Mouse (Mus musculus) spleen, adult 2 months (tissue): ENCODE results near the gene Cacna2d2. TPM values are rescaled to one million over a fixed set of nuclear protein-coding genes. Genes with fewer than 3 reads are reported as not detected.

ENCODE experiments used
- DNase-seq, 2 experiments: peaks; one replicate each; pipeline versions ENCODE4 v3.0.0 to v3.0.0-alpha.2; 2012 to 2021; ENCODE audit warnings: low spot score in 2 of 2, low read depth in 1 of 2
- H3K27ac ChIP-seq: fragments of 200-500 bp; 2 replicates; pipeline ENCODE4 v1.5.1; 2012; ENCODE audit warnings: low read length, inconsistent platforms; ENCODE audit not compliant: insufficient read depth
- H3K27me3 ChIP-seq: fragments of 200-500 bp; 2 replicates; pipeline ENCODE4 v1.6.1; 2012; ENCODE audit warnings: mild to moderate bottlenecking, moderate library complexity, low read length, inconsistent platforms; ENCODE audit not compliant: control insufficient read depth, insufficient read depth
- H3K36me3 ChIP-seq: fragments of 200-500 bp; 2 replicates; pipeline ENCODE4 v1.6.1; 2012; ENCODE audit warnings: mild to moderate bottlenecking, low read length, inconsistent platforms; ENCODE audit not compliant: control insufficient read depth, insufficient read depth
- H3K4me1 ChIP-seq: fragments of 200-500 bp; 2 replicates; pipeline ENCODE4 v1.6.1; 2011; ENCODE audit warnings: inconsistent platforms; ENCODE audit not compliant: control insufficient read depth, insufficient read depth, insufficient read length
- H3K4me3 ChIP-seq: fragments of 200-500 bp; 2 replicates; pipeline ENCODE4 v1.5.1; 2011; ENCODE audit warnings: mild to moderate bottlenecking, inconsistent platforms; ENCODE audit not compliant: insufficient read depth, insufficient read length; ENCODE audit errors: extremely low read depth
- CTCF ChIP-seq: fragments of 200-500 bp; IDR thresholded peaks from 2 replicates; pipeline ENCODE4 v1.5.1; 2011; ENCODE audit warnings: mild to moderate bottlenecking, inconsistent platforms; ENCODE audit not compliant: insufficient read depth, insufficient read length, insufficient replicate concordance; ENCODE audit errors: extremely low read depth
- POLR2A ChIP-seq: fragments of 200-500 bp; IDR thresholded peaks from 2 replicates; pipeline ENCODE4 v1.6.1; 2011; ENCODE audit warnings: low read depth, low read length, inconsistent platforms
- WGBS: fragments of 180-500 bp; shearing (Covaris S2); methylation state at CpG from one replicate; pipeline ENCODE4 v1.1.7; 2018; 5-methylcytosine and 5-hydroxymethylcytosine counted together
- polyA plus RNA-seq: library from polyadenylated mRNA; depleted of rRNA; stranded (reverse); fragments of >200 nt; gene quantifications from 2 replicates; pipeline ENCODE4 v1.2.3, GENCODE M21; 2012

Cacna2d2 gene
- polyA plus RNA-seq, 1 experiment = 1.6 TPM

DNA sequence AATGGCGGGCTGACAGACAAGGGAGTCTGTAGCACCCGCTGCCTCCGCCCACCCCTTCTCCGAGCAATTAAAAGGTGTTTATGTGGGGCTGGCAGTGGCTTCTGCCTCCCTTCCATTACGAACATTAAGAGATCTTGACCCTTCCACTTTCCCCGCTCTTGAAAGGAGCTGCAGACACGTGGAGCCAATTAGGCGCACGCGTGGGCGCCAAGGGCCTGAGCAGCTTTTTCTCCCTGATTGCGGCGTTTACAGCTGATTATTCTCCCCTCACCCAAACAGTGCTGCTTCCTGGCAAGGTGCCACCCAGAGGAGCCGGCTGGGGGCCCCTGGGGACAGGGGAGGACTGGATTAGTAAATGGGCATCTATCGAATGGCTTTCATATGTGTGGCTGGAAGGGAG lies 71.0 kb downstream of the Cacna2d2 start:
- Histone ChIP-seq H3K4me1 (no peaks in the 10 kb centered on the region), H3K36me3 (no peaks in the 10 kb centered on the region), H3K27ac (no peak overlapping the region), H3K27me3 (no peaks in the 10 kb centered on the region), H3K4me3 (no peak overlapping the region)
- DNase-seq = no peak
- TF ChIP-seq CTCF (no peak), POLR2A (no peak)
- WGBS = 84% methylated on average over 15 of the region's 15 CpGs

DNA sequence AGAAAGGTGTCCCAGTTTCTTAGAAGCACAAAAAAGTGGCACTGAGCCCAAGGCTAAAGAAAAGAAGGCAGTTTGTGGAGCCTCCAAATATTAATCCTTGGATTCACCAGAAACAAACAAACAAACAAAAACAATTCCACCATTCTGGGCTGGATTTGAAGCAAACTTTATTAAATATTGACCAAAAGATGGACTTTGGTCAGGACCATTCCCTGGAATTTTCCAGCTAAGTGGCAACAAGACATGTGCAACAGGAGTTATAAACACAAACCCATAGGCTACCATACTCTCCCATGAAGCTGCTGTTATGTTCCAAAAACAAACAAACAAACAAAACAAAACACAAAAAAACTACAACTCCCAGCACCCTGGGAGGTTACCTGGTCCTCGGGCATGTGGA lies 74.6 kb downstream of the Cacna2d2 start:
- TF ChIP-seq CTCF (no peak), POLR2A (no peak)
- Histone ChIP-seq H3K36me3 (no peaks in the 10 kb centered on the region), H3K27me3 (no peaks in the 10 kb centered on the region), H3K4me1 (no peaks in the 10 kb centered on the region), H3K4me3 (no peak overlapping the region), H3K27ac (no peak overlapping the region)
- DNase-seq = no peak
- WGBS = 61% methylated on average over 1 of the region's 1 CpGs

DNA sequence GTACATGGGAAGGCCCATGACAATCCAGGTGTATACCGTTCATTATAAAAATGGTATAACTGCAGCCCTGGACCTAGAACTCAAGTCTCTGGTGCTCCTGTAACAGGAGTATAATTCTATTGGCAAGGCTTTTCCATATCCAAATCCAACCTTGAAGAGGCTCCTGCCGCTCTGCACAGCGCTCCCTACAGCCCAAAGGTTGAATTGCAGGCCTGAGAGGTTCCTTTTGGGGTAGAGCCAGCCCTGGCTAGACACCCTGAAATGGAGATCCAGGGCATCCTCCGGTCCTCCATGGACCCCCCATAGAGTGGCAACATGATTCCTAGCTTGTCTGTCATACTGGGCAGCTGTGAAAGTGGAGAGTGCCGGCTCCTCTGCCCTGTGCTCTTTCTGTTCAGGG lies 79.6 kb downstream of the Cacna2d2 start:
- H3K27me3 ChIP-seq = no peaks in the 10 kb centered on the region
- TF ChIP-seq POLR2A (no peak), CTCF (no peak)
- WGBS = 69% methylated on average over 5 of the region's 5 CpGs
- no peaks in the 10 kb centered on the region for H3K36me3 ChIP-seq
- no peak overlapping the region for H3K4me3 ChIP-seq
- no peaks in the 10 kb centered on the region for H3K4me1 ChIP-seq
- no peak overlapping the region for H3K27ac ChIP-seq
- DNase-seq = no peak

DNA sequence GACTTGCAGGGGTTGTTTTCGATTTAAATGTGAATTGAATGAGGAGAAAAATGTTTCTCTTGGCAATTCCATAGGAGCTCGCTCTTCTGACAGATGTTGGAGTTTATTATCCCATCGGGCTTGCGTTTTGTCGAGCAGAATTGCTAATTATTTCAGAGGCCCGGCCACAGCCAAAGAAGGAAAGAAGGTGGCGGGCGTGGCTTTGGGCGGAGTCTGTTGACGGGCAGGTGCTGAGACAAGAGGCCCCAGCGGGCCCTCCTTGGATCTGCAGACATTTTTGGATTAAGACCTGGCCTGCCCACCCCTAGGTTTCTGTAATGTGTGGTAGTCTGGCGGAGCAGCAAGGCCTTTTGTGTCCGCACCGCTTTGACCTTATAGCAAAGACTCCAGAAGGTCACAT lies 80.2 kb downstream of the Cacna2d2 start:
- no peak overlapping the region for H3K27ac ChIP-seq
- H3K4me3 ChIP-seq = no peak overlapping the region
- DNase-seq = no peak
- no peaks in the 10 kb centered on the region for H3K27me3 ChIP-seq
- no peak for TF ChIP-seq POLR2A
- H3K36me3 ChIP-seq = no peaks in the 10 kb centered on the region
- no peaks in the 10 kb centered on the region for H3K4me1 ChIP-seq
- 46% methylated on average over 14 of the region's 14 CpGs for WGBS

DNA sequence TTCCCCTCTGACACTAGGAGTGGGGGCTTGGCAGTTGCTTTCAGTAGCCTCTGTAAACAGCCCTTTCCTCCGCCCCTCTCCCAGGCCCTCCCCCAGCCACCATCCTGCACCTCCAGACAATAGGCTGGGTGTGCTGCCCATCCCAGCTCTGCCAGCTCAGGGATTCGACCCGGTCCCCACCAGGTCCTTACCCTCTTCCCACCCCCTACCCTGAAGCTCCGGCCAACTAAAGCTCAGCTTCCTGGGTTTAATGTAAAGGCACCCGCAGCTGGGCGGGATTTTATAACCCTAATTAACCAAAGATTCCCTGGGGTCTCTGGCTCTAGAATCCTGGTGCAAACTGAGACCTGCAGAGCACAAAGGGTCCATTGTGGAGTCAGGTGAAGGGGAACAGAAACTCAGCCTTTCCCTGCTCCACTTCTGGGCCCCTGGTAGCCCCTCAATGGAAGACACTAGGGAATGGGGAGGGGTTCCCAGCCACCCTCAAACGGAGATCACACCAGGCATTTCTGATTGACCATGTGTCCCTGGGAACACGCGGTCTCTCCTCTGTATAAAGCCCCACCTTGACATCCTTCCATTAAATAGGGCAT lies 81.2 kb downstream of the Cacna2d2 start:
- Histone ChIP-seq H3K27me3 (no peaks in the 10 kb centered on the region), H3K4me3 (no peak overlapping the region), H3K4me1 (no peaks in the 10 kb centered on the region), H3K36me3 (no peaks in the 10 kb centered on the region), H3K27ac (no peak overlapping the region)
- no peak for TF ChIP-seq POLR2A
- no peak for TF ChIP-seq CTCF
- 49% methylated on average over 9 of the region's 9 CpGs for WGBS
- no peak for DNase-seq

DNA sequence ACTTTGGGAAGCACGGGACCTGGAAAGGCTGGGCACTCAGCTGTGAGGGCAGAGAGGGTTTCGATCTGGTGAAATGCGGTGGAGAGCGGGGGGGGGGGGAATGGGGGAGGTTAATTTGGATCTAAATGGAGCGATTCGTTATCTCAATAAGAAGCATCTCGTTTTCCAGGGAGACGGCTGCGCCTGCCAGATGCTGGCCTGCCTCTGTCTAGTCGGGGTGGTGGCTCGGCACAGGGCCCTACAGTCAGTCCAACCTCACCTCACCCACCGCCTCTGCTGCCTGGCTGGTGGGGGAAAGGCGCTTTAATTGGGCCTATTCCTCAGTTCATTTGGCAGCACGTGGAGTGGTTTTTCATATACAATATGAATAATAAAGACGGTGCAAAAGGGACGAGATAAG lies 81.9 kb downstream of the Cacna2d2 start:
- Histone ChIP-seq H3K27me3 (no peaks in the 10 kb centered on the region), H3K36me3 (no peaks in the 10 kb centered on the region), H3K4me1 (no peaks in the 10 kb centered on the region), H3K4me3 (no peak overlapping the region), H3K27ac (no peak overlapping the region)
- TF ChIP-seq CTCF (no peak), POLR2A (no peak)
- WGBS = 57% methylated on average over 16 of the region's 16 CpGs
- DNase-seq = no peak

DNA sequence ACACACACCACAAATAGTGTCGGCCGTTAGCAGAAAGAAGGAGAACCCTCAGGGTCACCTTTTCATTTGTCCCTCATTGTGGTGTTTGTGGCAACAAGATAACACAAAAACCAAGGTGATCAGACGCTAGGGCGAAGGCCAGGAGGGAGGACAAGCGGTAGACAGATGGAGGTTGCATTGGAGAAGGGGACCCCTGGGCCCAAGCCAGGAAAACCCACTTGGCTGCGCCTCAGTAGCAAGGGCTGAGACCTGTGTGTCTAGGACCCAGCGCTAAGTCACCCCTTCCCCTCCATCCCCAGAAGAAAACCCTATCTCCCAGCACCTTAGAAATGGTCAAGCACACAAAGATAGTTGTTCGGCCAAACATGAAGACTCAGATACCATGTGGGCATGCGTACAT lies 82.6 kb downstream of the Cacna2d2 start:
- no peak for DNase-seq
- no peak overlapping the region for H3K4me3 ChIP-seq
- no peak overlapping the region for H3K27ac ChIP-seq
- TF ChIP-seq CTCF (no peak), POLR2A (no peak)
- H3K36me3 ChIP-seq = no peaks in the 10 kb centered on the region
- WGBS = 92% methylated on average over 9 of the region's 9 CpGs
- H3K27me3 ChIP-seq = no peaks in the 10 kb centered on the region
- no peaks in the 10 kb centered on the region for H3K4me1 ChIP-seq

DNA sequence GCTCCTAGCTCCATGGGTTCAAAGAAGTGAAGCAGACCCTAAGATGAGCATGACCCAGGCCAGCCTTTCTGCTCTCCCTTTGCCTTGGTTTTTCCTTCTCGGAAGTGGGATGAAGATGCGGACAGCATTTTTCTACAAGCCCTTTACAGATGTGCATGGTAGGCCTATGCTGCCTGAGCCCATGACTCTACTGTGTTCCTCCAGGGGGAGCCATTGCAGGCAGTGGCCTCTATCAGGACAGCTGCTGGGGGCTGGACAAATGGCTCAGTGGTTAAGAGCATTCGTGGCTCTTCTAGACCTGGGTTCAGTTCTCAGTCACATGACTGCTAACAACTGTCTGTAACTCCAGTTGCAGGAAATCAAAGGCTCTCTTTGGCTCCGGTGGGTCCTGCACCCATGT lies 83.4 kb downstream of the Cacna2d2 start:
- no peak for TF ChIP-seq CTCF
- TF ChIP-seq POLR2A = no peak
- Histone ChIP-seq H3K36me3 (no peaks in the 10 kb centered on the region), H3K4me3 (no peak overlapping the region), H3K27ac (no peak overlapping the region), H3K27me3 (no peaks in the 10 kb centered on the region), H3K4me1 (no peaks in the 10 kb centered on the region)
- no peak for DNase-seq
- WGBS = 67% methylated on average over 4 of the region's 4 CpGs
